Mouse (Mus musculus) stomach, postnatal 0 days (tissue): ENCODE measurements around the gene Ubxn6.

ENCODE experiments used
- CTCF ChIP-seq: IDR thresholded peaks from 2 replicates; pipeline ENCODE4 v1.5.1; 2016; ENCODE audit warnings: antibody characterized with exemption, low read depth, mild to moderate bottlenecking, moderate library complexity
- EP300 ChIP-seq: optimal IDR thresholded peaks from 2 replicates; pipeline ENCODE3; 2016; ENCODE audit warnings: antibody characterized with exemption

GRCm38 (mm10) chr17:56111864-56112263, 37.0 kb upstream of the Ubxn6 start:
- TF ChIP-seq CTCF = peak; percentile 88
- no peak for TF ChIP-seq EP300
